In genomic region chr3:95732297-95732696, GRCm38 (mm10) we compare ENCODE assay signal across 1 mouse cellular context.
TF ChIP-seq lines count a peak whose summit lies in the region.

No protein-coding gene starts in this region.

TF ChIP-seq in myocyte, 11 proteins besides CTCF, POLR2A, EP300 and RAD21 (continued from another document):
- TF ChIP-seq MYOD1 (IDR thresholded peaks at IDR 0.05; ENCODE audit: control insufficient read depth in 1 of 3, insufficient read length in 2 of 3, low read depth in 2 of 3): no peak
TF ChIP-seq in myocyte: peak in this region for 0.
